Mouse (Mus musculus) MEL (cell line): ENCODE data around the gene Zfp664.

Source experiments
- ELF1 ChIP-seq: IDR thresholded peaks from 2 replicates; pipeline ENCODE4 v1.6.1; 2014; ENCODE audit warnings: low read depth, mild to moderate bottlenecking, inconsistent platforms, low read length, improper control_type of control experiment, moderate library complexity
- RAD21 ChIP-seq: IDR thresholded peaks from 2 replicates; pipeline ENCODE4 v1.6.1; 2011; ENCODE audit warnings: mild to moderate bottlenecking, low read depth, low read length, improper control_type of control experiment
- UBTF ChIP-seq: IDR thresholded peaks from 2 replicates; pipeline ENCODE4 v1.6.1; 2012; ENCODE audit warnings: low read depth, mild to moderate bottlenecking, inconsistent platforms, low read length, improper control_type of control experiment, moderate library complexity, borderline replicate concordance; ENCODE audit not compliant: insufficient read depth
- USF1 ChIP-seq: IDR thresholded peaks from 2 replicates; pipeline ENCODE4 v1.6.1; 2014; ENCODE audit warnings: low read depth, mild to moderate bottlenecking, inconsistent platforms, low read length, improper control_type of control experiment, moderate library complexity

DNA sequence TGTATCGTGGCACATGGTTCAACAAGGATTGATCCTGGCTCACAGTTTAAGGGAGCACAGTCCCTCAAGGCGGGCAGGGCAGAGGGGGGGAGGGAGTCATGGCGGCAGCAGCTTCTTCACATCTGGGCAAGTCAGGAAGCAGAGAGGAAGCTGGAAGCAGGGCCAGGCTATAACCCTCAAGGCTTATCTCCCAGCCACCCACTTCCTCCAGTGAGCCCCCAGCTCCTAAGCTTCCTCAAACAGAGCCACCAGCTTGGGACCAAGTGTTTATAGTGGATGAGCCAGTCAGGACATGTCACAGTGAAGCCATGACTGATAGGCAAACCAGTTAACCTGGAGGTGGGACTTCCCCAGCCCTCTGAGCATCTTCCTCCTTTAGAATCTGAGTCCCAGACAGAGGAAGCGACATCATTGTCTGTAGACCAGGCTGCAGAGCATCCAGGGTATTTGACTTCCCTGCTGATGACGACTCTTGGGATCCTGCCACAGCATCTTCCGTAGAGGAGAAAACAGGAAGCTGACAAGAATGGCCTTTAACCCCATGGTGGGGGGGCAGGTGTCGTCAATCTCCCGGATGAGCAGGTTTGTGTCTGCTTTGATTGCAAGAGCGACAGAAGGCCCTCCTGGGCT lies 67.0 kb downstream of the Zfp664 start:
- TF ChIP-seq RAD21 (no peak), USF1 (no peak), UBTF (no peak), ELF1 (no peak)
